Mouse (Mus musculus): ENCODE data around the gene Iqcd.

Gene Iqcd

DNA sequence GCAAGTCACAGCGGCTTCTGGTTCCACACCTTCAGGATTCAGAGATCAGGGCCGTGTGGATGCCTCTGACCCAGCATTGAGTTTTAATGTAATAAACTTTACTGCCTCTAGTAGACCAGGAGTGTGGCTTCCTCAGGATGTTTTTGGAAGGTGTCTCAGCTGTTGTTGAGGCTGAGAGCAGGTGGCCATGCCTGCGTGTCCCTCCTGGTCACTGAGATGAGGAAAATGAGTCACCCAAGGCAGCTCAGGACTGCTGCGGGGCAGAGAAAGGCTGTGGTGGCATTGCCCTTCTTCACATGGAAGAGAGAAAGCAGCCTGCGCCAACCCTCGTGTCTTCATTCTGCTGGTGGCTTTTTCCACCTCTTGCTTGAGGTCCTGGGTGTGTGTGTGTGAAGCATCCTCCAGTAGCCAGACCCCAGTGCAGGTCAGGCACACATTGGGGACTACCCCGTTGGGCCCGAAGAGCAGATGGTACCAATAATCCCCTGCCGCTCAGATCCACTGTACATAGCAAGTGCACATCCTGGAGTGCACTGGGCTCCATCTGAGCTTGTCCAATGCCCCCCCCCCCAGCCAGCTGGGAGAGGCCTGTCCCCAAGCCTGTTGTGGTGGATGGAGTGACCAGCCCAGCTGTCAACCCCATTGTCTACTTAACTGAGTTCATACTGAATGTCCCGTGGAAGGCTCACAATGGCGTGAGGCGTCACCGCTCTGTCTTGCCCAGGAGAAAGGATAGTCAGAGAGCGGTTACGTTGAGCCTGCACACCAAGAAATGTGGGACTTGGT, 38.9 kb downstream of the Iqcd start:
- in situ Hi-C loops (cut with MboI, MseI), result no loop called here

DNA sequence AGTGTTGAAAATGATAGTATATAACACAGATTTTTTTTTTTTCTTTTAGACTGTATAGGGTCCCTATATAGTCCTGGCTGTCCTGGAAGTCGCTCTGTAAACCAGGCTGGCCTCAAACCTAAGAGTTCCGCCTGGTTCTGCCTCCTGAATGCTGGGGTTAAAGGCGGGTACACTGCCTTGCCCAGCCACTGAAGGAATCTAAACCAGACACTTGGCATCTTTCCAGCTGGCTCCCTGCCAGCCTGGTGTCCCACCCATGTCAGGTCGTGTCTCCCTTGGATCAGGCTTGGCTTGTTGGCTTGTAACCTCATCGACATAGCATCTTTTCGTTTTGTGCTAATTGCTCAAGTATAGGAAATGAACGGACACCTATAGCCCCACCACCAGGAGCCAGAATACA, 39.8 kb downstream of the Iqcd start:
- in situ Hi-C loops (cut with MboI, MseI), result no loop called here

DNA sequence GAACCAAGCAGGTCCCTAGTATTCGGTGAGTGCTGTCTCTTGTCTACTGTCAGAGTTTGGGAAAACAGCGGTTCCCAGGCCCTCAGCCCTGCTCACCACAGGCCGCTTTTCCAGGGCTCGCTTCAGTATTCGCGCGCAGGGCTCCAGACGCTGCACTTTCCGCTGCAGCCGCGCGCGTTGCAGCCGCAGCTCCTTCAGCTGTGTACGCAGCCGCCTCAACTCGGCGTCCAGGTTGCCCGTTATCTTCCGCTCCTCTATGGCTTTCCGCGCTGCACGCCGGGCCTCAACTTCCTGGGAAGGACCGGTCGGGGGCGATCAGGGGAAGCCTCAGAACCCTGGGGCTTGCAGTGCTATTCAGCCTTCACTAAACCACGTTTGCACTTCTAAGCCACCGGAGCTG, 42.3 kb downstream of the Iqcd start:
- in situ Hi-C loops (cut with MboI, MseI), result no loop called here

DNA sequence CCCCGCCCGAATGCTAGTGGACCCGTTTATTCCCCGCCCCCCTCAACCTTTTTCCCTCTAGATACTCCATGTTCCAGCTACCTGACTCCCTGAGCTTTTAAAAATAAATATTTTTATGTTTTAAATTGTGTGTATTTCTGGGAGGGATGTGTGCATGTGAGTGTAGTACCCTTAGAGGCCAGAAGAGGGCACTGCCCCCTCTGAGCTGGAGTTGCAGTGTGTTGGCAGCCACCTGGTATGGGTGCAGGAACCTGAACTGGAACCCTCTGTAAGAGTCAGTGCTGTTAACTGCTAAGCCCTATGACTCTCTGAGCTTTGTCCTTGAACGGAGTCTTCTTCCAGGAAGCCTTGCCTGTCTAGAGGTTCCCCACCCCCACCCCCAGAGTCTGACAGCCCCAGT, 43.1 kb downstream of the Iqcd start:
- in situ Hi-C loops (cut with MboI, MseI), result no loop called here

DNA sequence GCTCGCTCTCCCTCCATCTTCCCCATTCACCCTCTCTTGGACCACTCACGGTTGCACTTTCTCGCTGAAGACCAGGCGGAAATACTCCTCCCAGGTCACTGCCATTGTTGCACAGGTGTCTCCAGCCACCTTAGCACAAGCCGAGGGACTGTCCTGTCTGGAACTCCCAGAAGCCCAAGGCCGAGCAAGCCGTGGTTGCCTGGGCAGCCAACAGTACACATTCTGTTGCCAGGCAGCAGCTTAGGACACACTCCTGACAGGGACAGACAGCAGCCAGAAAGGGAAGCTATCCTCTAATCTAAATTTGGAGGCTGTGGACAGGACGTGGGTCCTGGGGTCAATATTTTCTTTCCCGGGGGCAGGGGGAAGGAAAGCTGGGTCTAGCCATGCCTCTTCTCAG, 45.3 kb downstream of the Iqcd start, which contains the start of gene Cfap73:
Gene Cfap73, minus strand, starts transcription at position 105 of the 400 bp plus-strand sequence.
- in situ Hi-C loops (cut with MboI, MseI), result no loop called here

DNA sequence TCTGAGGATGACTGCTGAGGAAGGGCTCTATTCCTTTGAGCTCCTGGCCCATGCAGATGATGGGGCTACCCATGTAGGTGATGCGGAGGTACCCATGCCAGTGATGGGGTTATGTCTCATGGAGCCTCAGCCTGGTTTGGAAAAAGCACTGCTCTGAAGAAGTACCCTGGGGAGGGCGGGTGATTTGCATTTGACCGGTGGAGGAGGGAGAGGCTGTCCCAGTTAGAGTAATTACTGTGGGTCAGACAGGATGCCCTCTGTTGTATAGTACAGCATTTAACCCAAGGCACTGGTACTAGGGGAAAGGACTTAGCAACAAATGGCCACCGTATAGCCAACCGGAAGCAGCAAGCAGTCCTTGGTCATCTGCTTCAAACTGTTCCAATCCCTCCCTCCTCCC, 46.0 kb downstream of the Iqcd start:
- in situ Hi-C loops (cut with MboI, MseI), result no loop called here

DNA sequence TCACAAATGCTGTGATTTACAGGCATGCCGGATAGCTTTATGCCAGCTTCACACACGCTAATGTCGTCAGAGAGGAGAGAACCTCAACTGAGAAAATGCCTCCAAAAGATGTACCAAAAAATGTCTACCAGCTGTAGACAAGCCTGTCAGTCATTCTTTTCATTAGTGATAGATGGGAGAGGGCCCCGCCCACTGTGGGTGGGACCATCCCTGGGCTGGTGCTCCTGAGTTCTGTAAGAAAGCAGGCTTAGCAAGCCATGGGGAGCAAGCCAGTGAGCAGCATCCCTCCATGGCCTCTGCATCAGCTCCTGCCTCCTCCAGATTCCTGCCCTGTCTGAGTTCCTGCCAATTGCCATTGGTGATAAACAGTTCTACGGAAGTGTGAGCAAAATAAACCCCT, 46.8 kb downstream of the Iqcd start:
- in situ Hi-C loops (cut with MboI, MseI), result no loop called here

DNA sequence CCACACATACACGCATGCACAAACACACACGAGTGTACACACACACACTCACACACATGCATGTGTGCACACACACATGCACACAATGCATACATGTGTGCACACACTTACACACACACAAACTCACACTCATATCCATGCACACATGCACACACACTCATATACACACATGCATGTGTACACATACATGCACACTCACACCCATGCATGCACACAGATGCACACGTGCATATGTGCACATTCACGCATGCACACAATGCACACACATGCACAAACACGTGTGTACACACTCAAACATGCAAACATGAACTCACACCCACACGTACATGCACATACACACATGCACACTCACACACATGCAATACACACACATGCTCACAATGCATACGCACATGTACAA, 51.3 kb downstream of the Iqcd start:
- in situ Hi-C loops (cut with MboI, MseI), result no loop called here

DNA sequence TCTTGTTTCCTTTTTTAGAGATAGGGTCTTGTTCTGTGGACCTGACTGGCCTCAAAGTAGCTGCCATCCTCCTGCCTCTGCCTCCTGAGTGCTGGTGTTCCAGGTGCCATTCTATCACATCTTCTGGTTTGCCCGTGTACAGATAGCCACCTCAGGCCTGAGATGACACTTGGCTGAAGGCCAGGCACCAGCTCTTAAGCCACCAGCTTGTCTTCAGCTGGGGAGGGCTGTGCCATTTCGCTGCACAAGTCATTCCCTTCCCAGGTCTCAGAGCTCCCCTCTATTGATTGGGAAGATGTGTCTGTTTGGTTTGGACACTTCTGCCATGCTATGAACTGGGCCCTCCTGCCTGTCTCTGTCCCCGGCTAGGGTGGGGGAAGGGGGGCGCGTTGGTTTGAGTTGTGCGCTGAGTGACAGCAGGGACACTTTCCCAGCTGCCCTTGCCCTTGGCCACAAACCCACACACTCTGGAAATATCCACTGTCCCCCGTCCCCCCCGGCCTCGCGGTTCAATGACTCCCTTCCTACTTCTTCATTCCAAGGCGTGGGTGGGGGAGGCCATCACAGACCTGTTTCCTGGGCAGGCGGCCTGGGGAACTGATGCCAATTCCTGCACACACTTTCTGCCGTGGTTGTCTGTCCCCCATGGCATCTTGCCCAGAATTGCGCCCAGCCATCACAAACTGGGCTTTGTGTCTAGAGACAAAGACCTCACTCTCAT, 54.7 kb downstream of the Iqcd start:
- in situ Hi-C loops (cut with MboI, MseI), result no loop called here

DNA sequence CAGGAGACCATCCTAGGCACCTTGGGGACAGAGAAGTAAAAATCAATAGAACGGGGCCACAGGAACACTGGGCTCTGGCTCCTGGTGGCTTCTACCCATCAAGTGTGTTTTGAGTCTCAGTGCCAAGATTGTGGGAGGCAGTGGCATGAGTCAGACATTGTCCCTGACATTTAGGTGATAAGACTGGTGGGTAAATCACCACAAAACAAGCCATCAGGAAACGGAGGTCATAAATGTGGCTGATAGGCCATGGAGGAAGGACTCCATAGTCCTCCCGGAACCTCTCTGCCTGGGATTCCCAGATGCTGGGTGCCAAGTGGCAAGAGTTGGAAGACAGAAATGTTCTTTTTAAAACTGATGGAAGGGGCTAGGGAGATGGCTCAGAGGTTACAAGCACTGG, 55.4 kb downstream of the Iqcd start:
- in situ Hi-C loops (cut with MboI, MseI), result no loop called here

DNA sequence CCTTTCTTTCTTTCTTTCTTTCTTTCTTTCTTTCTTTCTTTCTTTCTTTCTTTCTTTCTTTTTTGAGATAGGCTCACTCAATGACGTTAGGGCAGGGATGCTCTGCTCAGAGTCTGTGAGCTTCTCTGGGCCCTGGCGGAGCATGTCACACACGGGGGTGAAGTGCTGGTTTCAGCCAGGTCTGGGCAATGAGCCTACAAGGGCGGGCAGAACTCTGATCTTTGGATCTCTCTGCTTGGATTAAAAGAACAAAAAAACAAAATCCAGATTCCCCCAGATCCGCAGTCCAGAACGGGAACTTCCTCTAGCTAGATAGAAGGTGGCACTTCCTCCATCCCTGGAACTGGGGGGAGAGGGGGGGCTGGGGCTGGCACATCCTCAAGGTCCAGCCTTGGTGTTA, 57.0 kb downstream of the Iqcd start:
- in situ Hi-C loops (cut with MboI, MseI), result no loop called here

DNA sequence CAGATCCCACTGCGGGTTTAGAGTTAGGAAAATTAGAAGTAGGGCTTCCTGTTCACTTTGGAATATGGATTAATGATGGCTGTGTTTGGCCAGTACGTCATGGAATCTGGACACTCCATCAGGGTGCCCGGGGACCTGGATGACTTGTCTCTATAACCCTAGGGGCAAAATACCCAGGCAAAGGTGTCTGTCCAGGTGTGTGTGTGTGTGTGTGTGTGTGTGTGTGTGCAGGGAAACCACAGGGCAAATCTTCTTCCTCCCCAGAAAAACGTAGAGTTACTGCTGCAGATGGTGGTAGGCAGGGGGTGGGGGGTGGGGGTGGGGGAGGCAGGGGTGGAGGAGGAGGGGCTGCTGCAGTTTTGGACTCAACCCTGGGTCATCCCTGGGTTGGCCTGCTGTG, 58.5 kb downstream of the Iqcd start:
- in situ Hi-C loops (cut with MboI, MseI), result no loop called here

DNA sequence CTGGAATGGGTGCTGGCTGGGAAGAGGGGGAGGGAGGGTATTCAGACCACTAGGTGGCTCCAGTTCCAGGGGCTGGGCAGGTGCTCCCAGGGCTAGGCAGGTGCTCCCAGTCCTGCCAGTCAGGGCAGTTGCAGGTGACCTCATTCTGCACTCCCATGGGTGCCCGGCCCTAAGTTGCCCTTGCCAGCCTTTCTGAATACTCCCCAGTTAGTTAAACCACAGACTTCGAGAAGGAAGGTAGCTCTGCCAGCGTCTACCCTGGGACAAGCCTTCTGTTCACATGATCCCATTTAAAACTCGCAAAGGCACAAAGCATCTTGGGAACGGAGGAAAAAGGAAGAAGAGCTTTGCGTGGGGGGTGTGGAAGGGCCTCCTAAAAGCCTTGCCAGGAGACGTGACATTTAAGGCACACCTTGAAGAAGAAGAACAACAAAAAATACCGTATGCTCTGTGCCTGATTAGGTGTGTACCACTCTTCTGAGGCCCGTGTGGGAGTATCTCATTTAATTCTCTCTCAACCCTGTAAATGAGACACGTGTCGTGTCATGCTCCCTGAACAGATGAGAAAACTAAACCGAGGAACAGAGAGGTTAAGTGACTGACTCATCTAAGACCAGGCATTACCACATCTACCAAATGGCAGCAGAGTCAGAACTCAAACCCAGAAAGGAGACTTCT, 59.1 kb downstream of the Iqcd start:
- in situ Hi-C loops (cut with MboI, MseI), result no loop called here

DNA sequence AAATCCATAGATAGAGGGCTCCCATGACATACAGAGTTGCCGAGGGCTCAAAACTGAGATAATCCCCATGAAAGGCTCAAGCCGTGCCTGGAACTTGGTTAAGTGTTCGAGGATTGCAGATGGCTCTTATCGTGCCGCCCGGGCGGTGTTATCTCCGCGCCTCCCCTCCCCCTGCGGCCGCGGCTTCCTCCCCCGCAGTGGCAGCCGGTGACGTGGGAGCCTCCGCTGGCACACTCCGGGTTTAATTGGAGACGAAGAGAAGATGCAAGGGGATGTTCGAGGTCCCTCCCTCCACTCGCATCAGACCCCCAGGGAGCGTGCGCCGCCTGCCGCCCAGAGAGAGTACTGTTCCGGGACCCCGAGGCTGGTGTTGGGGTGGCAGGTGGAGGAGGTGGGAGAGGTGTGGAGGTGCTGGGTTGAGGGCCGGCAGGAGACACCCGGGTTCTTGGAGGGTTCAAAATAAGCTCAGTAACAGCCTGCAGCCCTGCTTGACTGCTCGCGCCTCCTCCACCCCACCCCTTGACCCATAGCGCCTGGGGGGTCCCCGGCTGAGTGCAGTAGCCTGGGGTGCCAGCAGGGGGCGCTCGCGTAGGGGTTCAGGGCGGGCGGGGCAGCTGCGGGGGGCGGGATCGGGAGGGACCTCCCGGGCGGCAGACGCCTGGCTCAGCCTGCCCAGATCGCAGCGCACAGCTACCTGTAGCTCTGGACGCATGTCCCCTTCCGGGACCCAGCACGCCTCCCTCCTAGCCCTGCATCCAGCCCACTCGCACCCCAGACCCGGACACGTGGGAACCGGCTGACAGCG, 60.0 kb downstream of the Iqcd start, which contains the start of gene Rasal1:
Gene Rasal1, plus strand, starts transcription at position 244 of the 805 bp plus-strand sequence.
- in situ Hi-C loops (cut with MboI, MseI), result no loop called here

DNA sequence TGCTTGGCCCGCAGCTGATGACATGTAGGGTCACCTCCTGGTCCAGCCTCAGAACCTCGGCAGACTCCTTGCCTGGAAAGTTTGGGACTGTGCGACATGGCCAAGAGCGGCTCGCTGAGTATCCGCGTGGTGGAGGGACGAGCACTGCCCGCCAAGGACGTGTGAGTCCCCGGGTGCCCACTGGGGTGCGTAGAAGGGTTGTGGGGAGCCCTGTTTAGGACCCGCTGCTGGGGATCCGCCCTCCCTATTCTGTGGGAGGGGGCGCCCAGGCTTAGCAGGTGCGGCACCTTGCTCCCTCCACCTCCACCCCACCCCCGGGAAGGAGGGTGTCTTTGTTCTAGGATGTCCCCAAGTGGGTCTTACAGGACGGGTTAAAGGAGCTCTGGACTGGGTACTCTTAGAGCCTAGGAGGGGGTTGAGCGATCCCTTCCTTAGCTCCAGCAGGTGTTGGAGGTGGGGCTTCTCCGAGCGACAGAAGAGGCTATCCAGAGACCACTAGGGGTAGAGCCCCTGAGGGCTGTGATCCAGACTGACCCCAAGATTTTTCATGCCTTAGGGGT, 60.6 kb downstream of the Iqcd start:
- in situ Hi-C loops (cut with MboI, MseI), result no loop called here

DNA sequence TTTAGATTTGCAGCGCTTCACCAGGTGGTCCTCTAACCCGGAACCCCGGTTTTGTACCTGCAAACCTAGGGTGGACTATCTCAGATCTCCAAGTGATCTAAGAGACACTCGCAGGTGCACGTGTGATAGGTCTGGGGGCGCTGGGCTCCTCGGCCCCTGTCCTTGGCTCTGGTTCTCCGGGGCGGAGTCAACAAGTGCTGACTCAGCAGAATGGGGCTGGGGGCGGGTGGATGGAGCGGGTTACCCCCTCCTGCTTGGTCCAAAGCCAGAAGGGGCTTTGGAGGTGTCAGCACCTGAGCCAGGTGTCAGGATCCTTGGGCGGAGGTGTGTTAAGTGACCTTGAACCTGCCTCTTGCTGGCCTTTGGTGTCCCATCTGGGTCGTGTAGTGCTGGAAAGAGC, 61.1 kb downstream of the Iqcd start:
- in situ Hi-C loops (cut with MboI, MseI), result no loop called here

DNA sequence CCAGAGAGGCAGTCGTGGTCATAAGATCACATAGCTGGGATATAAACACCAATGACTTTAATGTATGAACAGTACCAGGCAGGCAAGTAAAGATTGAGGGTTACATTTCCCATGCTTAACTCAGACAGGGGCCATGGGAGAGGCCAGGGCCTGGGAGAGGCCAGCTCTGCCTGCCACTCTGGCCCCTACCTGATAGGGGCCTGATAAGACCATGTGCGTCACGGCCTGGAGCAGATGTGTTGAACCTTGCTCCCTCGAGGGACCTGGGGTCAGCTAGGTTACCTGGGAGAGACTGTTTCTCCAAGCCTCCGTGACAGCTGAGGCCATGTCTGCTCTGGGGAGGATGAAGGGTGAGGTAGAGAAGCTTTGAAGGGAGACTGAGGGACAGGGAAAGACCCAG, 62.4 kb downstream of the Iqcd start:
- in situ Hi-C loops (cut with MboI, MseI), result no loop called here

DNA sequence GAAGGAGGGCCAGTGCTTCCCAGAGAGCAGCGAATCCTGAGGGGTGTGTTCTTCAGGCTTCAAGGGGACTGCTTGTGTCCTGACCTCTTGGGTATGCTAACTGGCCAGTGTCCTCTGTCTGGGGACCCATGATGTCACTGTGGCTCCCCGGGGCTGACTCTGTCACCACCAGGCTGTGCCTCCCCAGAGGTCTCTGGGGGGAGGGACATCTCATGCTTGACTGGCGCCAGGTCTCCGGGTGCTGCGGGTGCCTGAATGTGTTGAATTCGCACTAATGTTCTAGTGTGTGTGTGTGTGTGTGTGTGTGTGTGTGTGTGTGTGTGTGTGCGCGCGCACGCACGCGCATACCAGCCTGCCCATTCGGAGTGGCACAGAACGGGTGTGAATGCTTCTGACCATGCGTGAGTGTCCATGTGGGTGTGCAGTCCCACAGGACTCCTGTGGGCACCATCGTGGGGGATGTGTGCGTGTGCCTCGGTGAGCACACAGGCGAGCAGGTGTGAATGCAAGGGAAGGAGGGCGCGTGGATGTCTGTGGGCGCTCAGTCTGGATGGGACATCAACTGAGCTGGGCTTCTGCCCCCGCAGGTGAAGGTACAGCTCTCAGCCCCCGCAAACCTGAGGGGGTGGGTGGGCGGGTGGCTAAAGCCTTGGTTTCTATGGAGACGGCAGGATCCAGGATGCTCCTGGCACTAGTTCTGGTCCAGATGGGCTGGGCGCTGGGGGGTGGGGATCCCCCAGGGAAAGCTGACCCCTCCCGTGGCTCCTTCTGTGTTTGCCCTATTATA, 64.3 kb downstream of the Iqcd start:
- in situ Hi-C loops (cut with MboI, MseI), result no loop called here

DNA sequence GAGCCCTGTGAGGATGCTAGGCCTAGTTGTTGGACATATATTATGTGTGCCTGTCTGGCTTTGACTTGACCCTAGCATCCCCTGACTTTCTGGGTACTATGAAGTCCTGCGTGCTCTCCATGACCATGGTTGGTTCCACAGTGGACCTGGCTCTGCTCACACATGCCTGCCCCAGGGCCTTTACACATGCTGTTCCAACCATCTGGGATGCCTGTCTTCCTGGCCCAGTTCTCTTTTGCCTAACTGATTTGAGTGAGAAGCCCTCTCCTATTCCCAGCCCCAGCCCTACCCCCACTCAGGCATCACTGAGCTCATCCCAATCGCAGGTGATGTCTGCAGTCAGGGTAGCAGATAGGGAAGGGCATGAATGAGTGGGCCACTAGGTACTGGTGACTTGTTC, 65.1 kb downstream of the Iqcd start:
- in situ Hi-C loops (cut with MboI, MseI), result no loop called here

DNA sequence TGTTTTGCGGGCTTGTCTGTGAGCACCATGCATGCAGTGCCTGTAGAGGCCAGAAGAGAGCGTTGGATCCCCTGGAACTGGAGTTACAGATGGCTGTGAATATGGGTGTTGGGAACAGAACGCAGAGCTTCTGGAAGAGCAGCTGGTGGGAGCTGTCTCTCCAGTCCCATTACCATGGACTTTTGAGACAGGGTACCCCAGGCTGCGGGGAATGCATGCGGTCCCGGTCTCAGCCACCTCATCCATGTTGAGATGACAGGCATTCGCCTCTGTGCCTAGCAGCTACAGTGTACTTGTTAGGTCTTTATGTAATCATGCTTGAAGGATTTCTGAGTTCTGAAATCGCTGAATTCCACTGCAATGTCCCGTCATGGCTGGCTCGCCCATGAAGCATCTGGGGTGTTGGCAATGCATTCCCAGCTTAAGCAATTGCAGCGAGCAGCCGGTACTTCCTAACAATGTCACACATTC, 67.5 kb downstream of the Iqcd start:
- in situ Hi-C loops (cut with MboI, MseI), result no loop called here

Data from T-helper 1 cell (primary cell).